Mouse (Mus musculus) gastrocnemius, adult 2 months (tissue): Measurements from ENCODE around the gene Trmt1. TPM values are rescaled to one million over a fixed set of nuclear protein-coding genes. Genes with fewer than 3 reads are reported as not detected.
"Not testable (repeated sequence)": the region's sequence is repeated elsewhere in the genome, so short reads cannot be mapped to it uniquely, and the experiment has no call there.

Experiments used
- DNase-seq: peaks from one replicate; pipeline ENCODE4 v3.0.0; 2022
- H3K27ac ChIP-seq: fragments of 200-600 bp; 2 replicates; pipeline ENCODE4 v1.8.1; 2022; ENCODE audit warnings: mild to moderate bottlenecking
- H3K4me3 ChIP-seq: fragments of 200-600 bp; 2 replicates; pipeline ENCODE4 v1.8.1; 2022; ENCODE audit warnings: mild to moderate bottlenecking, moderate library complexity
- CTCF ChIP-seq: fragments of 200-600 bp; IDR thresholded peaks from 2 replicates; pipeline ENCODE4 v1.8.1; 2022; ENCODE audit warnings: antibody characterized with exemption, mild to moderate bottlenecking, moderate library complexity
- intact Hi-C: fragments of 180-260 bp; cut with DNase I; formaldehyde crosslinking; loops from one replicate; pipeline ENCODE4 v1.15.1; 2025
- total RNA-seq, 2 experiments: library from RNA; stranded (reverse); gene quantifications; 2 replicates each; pipeline ENCODE4 v1.2.3; 2021

Trmt1 gene
- total RNA-seq, 2 experiments from 2014 or later = 45.6 to 57.5 TPM

DNA sequence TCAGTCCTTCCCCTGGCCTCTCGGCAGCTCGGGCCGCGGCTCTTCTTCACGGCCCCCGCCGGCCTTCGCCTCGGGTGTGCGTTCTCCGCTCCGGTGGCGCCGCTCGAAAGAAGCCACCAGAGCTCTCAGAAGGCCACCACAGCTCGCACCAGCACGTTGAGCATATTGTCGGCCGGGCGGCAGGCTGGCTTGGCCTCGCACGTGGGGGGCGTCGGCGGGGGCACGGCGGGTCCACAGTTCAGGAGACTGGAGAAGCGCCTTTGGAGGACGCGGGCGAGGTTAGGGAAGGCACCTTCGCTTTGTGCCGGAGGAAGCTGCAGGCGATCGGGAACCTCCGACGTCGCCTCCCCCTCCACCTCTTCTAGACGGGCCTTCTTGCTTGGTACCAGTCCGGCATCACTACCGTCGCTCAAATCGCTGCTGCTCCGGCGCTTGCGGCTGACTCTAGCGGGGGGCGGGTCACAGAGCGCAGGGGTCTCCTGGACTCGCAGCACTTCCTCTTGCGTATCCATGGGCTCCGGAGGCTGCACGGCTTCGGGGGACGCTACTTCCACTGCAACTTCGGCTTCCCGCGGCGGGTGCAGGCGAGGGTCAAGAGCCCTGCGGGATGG, 24.0 kb upstream of the Trmt1 start:
- Histone ChIP-seq H3K27ac (peak overlapping the region; percentile 98), H3K4me3 (peak overlapping the region; percentile 85)
- intact Hi-C loops = loop anchor here (10.0 kb wide), 1 partner anchor 313 kb away; the partner anchor contains the start of gene Junb
- TF ChIP-seq CTCF = no peak
- peak; percentile 65 for DNase-seq

DNA sequence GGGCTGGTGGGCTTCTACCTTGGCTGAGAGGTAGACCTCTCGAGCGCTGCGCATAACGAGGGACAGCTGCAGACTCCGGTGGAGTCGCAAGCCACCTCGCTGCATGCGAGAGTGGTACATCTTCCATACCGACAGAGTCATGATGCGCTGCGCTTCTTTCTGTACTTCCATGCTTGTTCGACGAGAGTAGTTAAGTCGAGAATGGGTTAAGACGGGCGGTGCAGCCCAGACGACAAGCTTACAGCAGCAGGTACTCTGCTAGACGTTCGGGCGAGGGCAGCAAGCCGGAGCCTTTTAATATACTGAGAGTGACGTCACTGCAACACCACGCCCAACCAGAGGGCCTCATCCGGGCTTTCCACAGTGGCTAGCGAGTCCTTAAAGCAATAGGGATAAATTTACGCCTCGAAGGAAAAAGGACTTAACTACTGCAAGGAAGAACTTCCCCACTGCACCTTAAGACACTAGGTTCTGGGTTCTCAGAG, 23.5 kb upstream of the Trmt1 start, which contains the start of gene Ier2:
Ier2 (minus strand) TSS at position 272 of the 485 bp plus-strand sequence.
- peak; percentile 95 for DNase-seq
- intact Hi-C loops = loop anchor here (10.0 kb wide), 1 partner anchor 312 kb away; the partner anchor contains the start of gene Junb
- Histone ChIP-seq H3K4me3 (peak within 1 kb of the TSS; percentile 85), H3K27ac (peak within 1 kb of the TSS; percentile 98)
- no peak; the same call in 1 of the 2 replicates for TF ChIP-seq CTCF

DNA sequence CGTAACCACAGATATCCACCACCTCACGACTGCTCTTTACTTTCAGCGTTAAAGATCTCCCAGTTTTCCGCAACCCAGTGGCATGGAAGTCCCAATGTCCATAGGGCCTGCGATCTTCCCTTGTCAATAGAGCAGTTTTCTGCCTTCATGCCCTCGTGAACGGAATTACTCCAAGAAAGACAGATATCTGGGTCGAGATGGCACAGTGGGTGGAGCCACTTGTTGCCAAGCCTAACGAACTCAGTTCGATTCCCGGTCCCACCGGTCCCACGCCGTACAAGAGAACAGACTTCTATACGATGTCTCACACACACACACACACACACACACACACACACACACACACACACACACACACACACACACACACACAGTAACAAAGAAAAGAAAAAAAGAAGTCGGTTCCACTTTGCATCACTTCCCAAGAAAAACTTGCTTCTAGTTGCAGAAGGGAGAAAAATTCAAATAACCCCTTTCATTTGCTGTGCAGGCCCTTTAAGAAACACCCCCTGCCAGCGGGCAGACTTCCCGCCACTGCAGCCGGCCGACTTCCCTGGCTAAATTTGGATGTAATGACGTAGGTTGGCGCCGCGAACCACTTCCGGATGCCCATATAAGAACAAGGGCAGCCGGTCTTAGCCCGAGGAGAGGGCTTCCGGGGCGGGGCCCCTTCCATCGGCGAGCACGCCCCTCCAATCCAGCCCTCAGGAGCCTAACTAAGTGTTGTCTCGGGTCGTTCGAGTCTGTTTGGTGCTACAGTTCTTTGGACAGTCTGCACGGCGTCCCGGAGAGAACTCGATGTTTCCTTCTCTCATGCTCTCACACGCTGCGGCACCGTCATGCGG, 22.4 kb upstream of the Trmt1 start:
- no peak for TF ChIP-seq CTCF
- Histone ChIP-seq H3K27ac (peak overlapping the region; percentile 98), H3K4me3 (peak overlapping the region; percentile 85)
- DNase-seq = peak; percentile 99
- intact Hi-C loops = loop anchor here (2.0 to 10.0 kb wide), 2 partner anchors 27 to 311 kb away; partner anchors contain the start of gene Junb

DNA sequence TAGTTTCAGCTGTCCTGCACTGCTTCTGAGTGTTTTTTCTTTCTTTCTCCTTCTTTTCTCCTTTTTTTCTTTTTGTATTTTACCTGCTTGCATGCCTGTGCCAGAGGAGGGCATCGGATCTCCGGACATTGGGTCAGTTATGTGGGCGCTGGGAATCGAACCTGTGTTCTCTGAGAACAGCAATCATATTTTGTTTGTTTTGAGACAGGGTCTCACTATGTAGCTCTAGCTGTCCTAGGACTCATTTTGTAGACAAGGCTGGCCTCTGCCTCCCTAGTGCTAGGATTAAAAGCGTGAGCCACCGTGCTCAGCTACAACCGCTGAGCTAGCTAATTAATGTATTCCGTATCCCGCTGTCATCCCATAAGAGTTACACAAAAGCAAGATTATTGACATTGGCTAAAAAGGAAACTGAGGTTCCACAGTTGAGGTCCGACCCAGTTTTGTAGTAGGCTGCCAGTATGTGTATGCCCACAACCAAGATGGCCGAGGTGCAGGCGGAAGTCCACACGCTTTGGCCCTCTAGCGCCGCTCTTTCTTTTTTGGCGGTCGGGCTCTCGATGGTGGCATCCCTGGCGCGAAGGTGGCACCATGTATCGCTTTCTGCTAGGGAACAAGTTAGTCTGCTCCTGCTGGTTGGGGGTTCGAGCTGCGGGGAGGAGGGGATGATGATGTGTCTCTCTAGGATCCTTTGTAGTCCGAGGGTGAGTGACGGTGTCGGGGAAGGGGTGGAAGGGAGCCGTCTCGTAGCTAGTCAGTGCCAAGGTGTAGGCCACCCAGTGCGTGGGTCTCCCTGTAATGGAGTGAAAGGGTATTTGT, 21.3 kb upstream of the Trmt1 start:
- intact Hi-C loops = loop anchor here (2.0 to 10.0 kb wide), 2 partner anchors 26 to 310 kb away; partner anchors contain the start of gene Junb
- peak; percentile 56 for TF ChIP-seq CTCF
- peak overlapping the region; percentile 98 for H3K27ac ChIP-seq
- peak; percentile 87 for DNase-seq
- peak overlapping the region; percentile 85 for H3K4me3 ChIP-seq

DNA sequence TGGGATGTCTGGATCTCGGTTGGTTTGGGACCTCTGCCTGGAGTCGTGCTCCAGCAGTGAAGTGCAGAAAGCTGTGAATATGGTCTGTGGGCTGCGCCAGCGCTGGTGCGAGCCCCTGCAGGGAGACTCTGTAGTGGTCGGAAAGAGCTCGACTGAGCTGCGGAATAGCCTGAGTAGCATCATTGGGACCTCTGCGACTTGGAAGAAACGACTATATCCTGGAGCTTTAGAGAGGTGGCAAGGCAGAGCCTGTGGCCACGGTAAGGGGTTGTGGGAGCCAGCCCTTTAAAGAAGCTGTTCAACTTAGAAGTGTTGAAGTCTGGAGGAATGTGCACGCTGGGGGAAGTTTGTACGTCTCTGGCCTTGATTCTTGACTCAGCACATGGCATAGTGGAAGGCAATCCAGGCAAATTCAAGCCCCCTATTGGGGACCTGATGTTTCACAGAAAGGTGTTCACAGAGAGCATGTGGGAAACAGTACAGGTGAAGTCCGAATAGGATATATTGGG, 20.7 kb upstream of the Trmt1 start:
- Histone ChIP-seq H3K27ac (peak overlapping the region; percentile 98), H3K4me3 (peak overlapping the region; percentile 85)
- DNase-seq = no peak
- intact Hi-C loops = loop anchor here (2.0 to 10.0 kb wide), 2 partner anchors 25 to 309 kb away; partner anchors contain the start of gene Junb
- no peak for TF ChIP-seq CTCF

DNA sequence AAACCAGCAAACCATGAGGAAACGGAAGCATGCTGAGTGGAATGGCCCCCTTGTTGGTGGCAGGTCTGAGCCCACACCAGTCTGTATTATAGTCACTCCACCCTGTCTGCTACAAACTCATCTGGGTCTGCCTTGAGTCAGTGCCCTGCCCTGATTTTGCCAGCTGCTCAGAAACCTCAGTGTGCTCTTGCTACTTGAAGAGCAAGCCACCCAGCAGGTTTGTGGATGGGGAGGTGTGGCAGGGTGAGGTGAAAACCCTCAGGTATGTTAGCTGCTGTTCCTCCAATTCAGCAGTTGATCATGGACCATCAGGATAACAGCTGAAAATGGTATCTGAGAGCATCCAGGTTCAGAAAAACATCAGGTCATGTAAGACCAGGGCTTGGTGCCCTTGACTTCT, 18.0 kb upstream of the Trmt1 start:
- intact Hi-C loops = loop anchor here (10.0 kb wide), 1 partner anchor 307 kb away; the partner anchor contains the start of gene Junb
- H3K27ac ChIP-seq = no peak overlapping the region
- TF ChIP-seq CTCF = no peak
- no peak for DNase-seq
- H3K4me3 ChIP-seq = no peak overlapping the region

DNA sequence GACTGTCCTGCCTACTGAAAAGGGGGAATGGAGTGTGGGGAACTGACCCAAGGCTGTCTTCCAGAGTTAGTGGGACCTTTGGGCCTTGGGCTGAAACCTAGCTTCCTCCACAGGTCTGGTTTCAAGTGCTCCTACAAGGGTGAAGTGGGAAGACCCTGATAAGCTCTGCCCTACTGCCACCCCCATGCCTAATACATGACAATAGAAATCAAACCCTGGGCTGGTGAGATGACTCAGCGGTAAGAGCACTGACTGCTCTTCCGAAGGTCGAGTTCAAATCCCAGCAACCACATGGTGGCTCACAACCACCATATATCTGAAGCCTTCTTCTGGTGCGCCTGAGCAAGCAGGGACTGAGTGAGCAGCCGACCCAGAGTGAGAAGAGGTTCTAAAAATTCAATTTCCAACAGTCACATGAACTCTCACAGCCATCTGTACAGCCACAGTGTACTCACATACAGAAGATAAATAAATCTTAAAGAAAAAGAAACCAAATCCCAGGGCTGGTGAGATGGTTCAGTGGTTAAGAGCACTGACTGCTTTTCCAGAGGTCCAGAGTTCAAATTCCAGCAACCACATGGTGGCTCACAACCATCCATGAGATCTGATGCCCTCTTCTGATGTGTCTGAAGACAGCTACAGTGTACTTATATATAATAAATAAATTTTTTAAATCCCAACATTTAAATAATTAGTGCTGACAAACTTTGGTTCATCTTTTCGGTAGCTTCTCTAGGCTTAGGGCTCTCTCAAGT, 17.2 kb upstream of the Trmt1 start:
- Histone ChIP-seq H3K4me3 (no peak overlapping the region), H3K27ac (no peak overlapping the region)
- DNase-seq = no peak
- no peak for TF ChIP-seq CTCF
- intact Hi-C loops = loop anchor here (10.0 kb wide), 1 partner anchor 306 kb away; the partner anchor contains the start of gene Junb

DNA sequence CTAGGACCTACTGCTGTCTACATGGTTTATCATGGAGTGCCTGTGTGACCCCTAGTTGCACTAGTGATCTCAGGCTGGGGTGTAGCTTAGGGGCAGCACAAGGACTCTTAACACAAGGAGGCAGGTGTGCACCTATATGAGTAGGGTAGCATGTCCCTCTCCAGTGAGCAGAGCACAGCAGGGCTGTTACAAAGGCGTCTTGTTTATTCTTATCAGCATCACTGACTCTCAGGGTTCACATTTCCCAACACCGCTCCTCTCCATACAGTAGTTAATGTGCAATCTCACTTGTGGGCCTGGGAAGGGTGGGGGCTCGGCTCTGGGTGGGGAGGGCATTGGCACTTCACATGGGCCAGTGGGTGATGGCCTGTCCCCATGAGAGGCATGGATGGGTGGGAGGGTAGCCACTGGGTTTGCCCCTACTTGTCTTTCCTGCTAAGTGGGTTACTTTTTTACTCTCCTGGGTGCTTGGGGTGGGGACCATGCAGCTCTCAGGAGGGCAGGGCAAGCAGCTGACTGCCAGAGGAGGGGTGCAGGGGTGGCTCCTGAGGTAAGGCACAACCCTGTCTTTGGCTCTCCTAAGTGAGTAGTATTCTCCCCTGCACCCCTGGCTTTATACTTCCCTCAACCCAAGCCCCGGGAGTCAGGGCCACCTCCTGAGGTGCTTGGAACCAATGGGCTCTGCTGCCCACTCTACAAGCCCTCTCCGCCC, 15.7 kb upstream of the Trmt1 start:
- H3K4me3 ChIP-seq, intact Hi-C loops, DNase-seq, H3K27ac ChIP-seq: not testable (repeated sequence)

DNA sequence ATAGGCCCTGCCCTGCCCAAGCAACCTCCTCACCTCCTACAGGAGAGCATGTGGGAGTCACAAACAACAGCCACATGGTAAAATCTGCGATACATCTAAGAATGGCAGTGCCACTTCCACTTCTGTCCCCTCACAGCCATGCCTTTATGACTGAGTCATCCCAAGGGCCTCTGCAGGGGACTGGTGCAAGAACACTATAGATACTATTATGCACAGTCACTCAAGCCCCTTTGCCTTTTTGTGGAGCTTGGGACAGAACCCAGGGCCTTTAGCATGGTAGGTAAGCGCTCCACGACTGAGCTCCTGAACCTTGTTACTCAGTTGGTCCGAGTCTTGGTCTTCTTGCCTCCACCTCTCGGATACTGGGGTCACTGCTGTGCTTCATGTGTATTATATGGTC, 8.8 kb upstream of the Trmt1 start:
- Histone ChIP-seq H3K4me3 (no peak overlapping the region), H3K27ac (no peak overlapping the region)
- intact Hi-C loops = no loop called here
- no peak for DNase-seq
- no peak for TF ChIP-seq CTCF

DNA sequence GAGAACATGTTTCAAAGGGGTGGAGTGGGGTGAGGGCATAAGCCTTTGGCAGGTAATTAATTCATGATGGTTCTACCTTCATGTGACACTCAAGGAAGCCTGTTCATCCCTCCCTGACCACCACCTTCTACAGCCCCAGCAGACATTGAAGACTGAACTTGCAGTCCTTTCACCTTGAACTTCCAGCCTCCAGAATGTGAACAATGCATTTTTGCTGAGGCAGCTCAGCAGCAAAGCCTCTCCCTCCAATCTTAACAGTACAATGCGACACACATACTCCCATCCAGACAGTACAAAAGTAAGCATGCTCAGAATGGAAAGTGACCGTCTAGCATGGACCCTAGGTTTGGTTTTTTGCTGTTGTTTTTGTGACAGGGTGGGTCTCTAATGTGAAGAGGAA, 4.6 kb upstream of the Trmt1 start:
- Histone ChIP-seq H3K4me3 (no peak overlapping the region), H3K27ac (no peak overlapping the region)
- no peak for DNase-seq
- TF ChIP-seq CTCF = no peak
- intact Hi-C loops = no loop called here

DNA sequence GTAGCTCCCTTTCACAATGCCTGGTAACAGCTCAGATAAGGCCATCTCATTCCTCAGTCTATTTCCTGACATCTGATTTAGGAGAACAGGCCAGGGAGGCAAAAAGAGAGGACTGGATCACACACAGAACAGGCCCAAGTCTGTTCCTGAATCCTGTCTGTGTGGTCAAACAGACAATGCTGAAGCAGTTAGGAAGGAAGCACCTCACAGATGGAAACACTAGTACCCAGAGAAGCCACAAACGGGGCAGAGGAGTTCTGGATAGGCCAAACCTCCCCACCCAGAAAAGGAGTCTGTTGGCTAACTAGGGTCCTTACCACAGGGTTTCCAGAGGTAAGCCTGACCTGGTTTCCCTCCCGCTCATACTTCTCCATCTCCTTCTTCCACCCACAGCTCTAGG, 3.9 kb upstream of the Trmt1 start:
- TF ChIP-seq CTCF = no peak
- no peak for DNase-seq
- intact Hi-C loops = no loop called here
- H3K4me3 ChIP-seq = no peak overlapping the region
- H3K27ac ChIP-seq = no peak overlapping the region
